Mouse (Mus musculus): ENCODE measurements around the gene Elf2. TPM values are rescaled to one million over a fixed set of nuclear protein-coding genes. Genes with fewer than 3 reads are reported as not detected.
"Not testable (repeated sequence)": the region's sequence is repeated elsewhere in the genome, so short reads cannot be mapped to it uniquely, and the experiment has no call there.

The Elf2 gene
- total RNA-seq, 2 experiments from 2014 or later: 69.2 to 122 TPM

GRCm38 (mm10) chr3:51361066-51361465 is 20.6 kb upstream of the Elf2 start:
- no peak for ATAC-seq (replicated peaks; ENCODE audit: low FRiP score, low TSS enrichment, poor library complexity, severe bottlenecking)

DNA sequence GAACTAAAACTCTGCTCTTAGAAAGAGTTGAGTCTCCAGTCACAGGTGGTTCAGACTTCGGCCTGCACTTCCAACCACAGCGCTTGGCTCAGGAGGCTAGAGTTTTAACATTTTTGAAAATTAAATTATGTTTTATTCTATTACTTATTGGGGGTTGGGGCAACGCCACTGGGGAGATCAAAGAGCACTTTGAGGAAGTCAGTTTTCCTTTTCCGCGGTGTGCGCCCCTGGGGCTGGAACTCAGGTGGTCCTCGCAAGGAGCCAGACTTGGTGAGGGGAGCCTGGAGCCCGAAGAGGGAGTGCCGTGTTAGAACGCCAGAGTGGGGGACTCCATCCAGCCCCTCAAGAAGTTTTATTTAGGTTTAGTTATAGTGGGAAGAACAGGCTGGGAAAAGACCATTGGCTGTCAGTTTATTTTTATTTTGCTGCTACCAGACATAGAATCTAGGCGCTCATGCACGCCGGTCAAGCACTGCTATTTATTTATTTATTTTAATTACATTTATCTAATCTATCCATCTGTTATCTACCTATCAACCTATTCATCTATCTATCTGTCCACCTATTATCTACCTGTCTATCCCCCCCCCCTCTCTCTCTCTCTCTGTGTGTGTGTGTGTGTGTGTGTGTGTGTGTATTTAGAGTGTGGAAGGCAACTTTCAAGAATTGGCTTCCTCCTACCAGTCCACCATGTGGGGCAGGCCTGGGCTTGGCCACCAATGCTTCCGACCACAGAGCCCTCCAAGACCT is 19.3 kb upstream of the Elf2 start:
- no peak for ATAC-seq (replicated peaks; ENCODE audit: low FRiP score, low TSS enrichment, poor library complexity, severe bottlenecking)

- peak; percentile 71 for ATAC-seq (replicated peaks; ENCODE audit: low FRiP score, low TSS enrichment, poor library complexity, severe bottlenecking)
Measured at GRCm38 (mm10) chr3:51358660-51359557, 18.4 kb upstream of the Elf2 start.

GRCm38 (mm10) chr3:51358181-51358580 is 17.7 kb upstream of the Elf2 start:
- ATAC-seq (replicated peaks; ENCODE audit: low FRiP score, low TSS enrichment, poor library complexity, severe bottlenecking): 0 out of 2 replicates have a peak, but pooled peaks have one; percentile 28

DNA sequence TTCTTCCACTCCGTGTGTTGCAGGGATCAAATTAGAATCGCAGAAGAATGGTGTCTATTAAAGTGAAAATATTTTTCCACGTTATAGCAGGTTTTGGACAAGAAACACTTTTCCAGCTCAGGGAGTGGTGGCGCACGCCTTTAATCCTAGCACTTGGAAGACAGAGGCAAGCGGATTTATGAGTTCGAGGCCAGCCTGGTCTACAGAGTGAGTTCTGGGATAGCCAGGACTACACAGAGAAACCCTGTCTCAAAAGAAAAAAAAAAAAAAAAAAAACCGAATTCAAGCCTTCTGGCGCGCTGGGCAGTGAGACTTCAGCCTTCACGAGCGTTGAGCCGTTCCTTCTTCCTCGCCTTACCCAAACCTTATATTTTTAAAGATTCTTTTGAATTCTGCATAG is 17.2 kb upstream of the Elf2 start:
- ATAC-seq (replicated peaks; ENCODE audit: low FRiP score, low TSS enrichment, poor library complexity, severe bottlenecking): no peak

DNA sequence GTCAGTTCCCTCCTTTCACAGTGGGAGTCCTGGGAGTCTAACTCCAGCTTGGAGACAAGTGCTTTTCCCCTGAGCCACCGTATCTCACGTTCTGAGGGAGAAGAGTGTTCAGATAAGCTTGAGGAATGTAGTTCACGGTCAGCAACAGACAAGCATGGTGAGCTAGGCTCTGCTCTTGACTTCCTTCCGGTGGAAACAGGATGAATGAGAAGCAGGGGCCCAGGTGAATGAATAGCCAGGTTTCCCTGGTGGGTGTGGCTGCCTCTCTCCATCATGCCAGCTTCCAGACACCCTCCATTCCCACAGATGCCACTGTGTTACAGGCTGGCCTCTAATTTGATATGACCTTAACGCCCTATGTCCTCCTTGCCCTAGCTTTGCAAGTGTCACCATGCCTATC is 16.6 kb upstream of the Elf2 start:
- ATAC-seq (replicated peaks; ENCODE audit: low FRiP score, low TSS enrichment, poor library complexity, severe bottlenecking): no peak

GRCm38 (mm10) chr3:51354956-51355355 is 14.5 kb upstream of the Elf2 start:
- not testable (repeated sequence) for ATAC-seq (replicated peaks; ENCODE audit: low FRiP score, low TSS enrichment, poor library complexity, severe bottlenecking)

- no peak for ATAC-seq (replicated peaks; ENCODE audit: low FRiP score, low TSS enrichment, poor library complexity, severe bottlenecking)
Measured at GRCm38 (mm10) chr3:51354034-51354427, 13.6 kb upstream of the Elf2 start.

GRCm38 (mm10) chr3:51353325-51354033 is 13.0 kb upstream of the Elf2 start:
- peak; percentile 69 for ATAC-seq (replicated peaks; ENCODE audit: low FRiP score, low TSS enrichment, poor library complexity, severe bottlenecking)

DNA sequence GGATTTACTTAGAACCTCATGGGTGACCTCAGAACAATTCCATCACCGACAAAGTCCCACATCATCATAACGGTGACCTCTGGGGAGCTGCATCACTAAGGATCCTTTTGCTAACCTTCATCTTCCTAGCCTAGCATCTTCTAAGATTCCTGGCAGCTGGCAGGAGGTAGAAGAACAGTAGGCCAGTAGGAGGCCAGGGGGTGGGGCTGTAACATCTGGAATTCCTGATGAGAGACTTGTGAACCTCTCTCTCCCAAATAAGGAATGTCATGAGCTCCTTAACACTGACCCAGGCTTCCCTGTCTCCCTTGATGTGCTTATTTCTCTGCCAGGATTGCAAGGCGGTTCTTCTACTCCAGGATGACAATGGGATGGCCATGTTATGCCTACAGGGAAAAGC is 10.3 kb upstream of the Elf2 start:
- no peak for ATAC-seq (replicated peaks; ENCODE audit: low FRiP score, low TSS enrichment, poor library complexity, severe bottlenecking)

GRCm38 (mm10) chr3:51348646-51349238 is 8.3 kb upstream of the Elf2 start:
- ATAC-seq (replicated peaks; ENCODE audit: low FRiP score, low TSS enrichment, poor library complexity, severe bottlenecking): peak; percentile 86

GRCm38 (mm10) chr3:51345017-51345416 is 4.6 kb upstream of the Elf2 start:
- ATAC-seq (replicated peaks; ENCODE audit: low FRiP score, low TSS enrichment, poor library complexity, severe bottlenecking): not testable (repeated sequence)

- ATAC-seq (replicated peaks; ENCODE audit: low FRiP score, low TSS enrichment, poor library complexity, severe bottlenecking): not testable (repeated sequence)
Measured at GRCm38 (mm10) chr3:51344182-51344581, 3.7 kb upstream of the Elf2 start.

- ATAC-seq (replicated peaks; ENCODE audit: low FRiP score, low TSS enrichment, poor library complexity, severe bottlenecking): no peak
Measured at GRCm38 (mm10) chr3:51343260-51343659, 2.8 kb upstream of the Elf2 start.

GRCm38 (mm10) chr3:51342152-51342551 is 1.7 kb upstream of the Elf2 start:
- no peak for ATAC-seq (replicated peaks; ENCODE audit: low FRiP score, low TSS enrichment, poor library complexity, severe bottlenecking)

DNA sequence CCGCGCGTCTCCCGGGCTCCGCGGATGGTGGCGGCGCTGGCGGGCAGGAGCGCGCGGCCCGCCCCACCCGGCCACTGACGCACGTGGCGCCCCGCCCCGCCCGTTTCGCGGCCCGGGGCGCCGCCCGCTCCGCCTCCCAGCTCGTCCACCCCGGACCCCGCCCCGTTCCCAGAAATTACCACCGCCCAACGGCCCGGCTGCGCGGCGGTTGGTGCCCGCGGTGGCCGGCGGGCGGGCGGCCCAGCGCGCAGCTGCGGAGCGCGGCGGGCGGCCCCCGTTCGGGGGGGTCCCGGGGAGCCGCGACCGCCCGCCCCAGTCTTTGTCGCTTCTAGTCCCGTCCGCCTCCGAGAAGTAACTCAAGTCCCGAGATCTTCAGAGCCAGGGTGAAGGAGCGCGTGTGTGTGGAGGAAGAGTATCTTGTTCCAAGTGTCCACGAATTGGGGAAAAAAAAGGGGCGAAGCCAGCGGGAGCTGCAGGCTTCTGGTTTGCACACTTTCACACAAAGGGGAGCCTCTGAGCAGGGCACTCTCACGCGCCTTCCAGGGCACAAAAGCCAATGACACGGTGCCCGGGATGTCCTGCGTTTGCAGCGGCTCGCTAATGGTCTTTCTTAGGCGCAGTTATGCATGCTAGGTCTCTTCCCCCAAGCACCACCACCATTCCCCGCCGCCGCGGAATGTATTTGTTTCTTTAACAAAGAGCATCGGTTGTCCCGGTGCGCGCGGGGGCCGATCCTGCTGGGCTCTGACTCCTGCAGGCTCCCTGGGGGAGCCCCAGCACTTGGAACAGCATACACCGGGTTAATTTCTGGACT is 1.0 kb upstream of the Elf2 start:
- ATAC-seq (replicated peaks; ENCODE audit: low FRiP score, low TSS enrichment, poor library complexity, severe bottlenecking): peak; percentile 60

GRCm38 (mm10) chr3:51339734-51340551 is 520 bp downstream of the Elf2 start:
- 0 out of 2 replicates have a peak, but pooled peaks have one; percentile 1 for ATAC-seq (replicated peaks; ENCODE audit: low FRiP score, low TSS enrichment, poor library complexity, severe bottlenecking)

- ATAC-seq (replicated peaks; ENCODE audit: low FRiP score, low TSS enrichment, poor library complexity, severe bottlenecking): no peak
Measured at GRCm38 (mm10) chr3:51339378-51339733, 1.1 kb downstream of the Elf2 start.

Data from megakaryocyte-erythroid progenitor cell, adult 5-6 weeks (primary cell).